Mouse (Mus musculus) limb, embryonic 12.5 days (tissue): Measurements from ENCODE around the gene Wscd2. TPM values are rescaled to one million over a fixed set of nuclear protein-coding genes. Genes with fewer than 3 reads are reported as not detected.

Experiments
- ATAC-seq: fragments of 200-750 bp; cut with Nextera tagmentation; 2 replicates; pipeline ENCODE4 v1.8.0; 2017; ENCODE audit warnings: low read depth, moderate TSS enrichment; ENCODE audit not compliant: insufficient number of reproducible peaks, insufficient read depth, low FRiP score, low TSS enrichment
- H3K27ac ChIP-seq: fragments of 300-500 bp; sonication (generic); 2 replicates; pipeline ENCODE4 v1.5.1; 2016; ENCODE audit warnings: mild to moderate bottlenecking, moderate library complexity
- H3K27me3 ChIP-seq: fragments of 300-500 bp; sonication (generic); 2 replicates; pipeline ENCODE4 v1.6.1; 2016; ENCODE audit warnings: mild to moderate bottlenecking, moderate library complexity
- H3K36me3 ChIP-seq: fragments of 300-500 bp; sonication (generic); 2 replicates; pipeline ENCODE4 v1.6.1; 2016; ENCODE audit warnings: mild to moderate bottlenecking, moderate library complexity
- H3K4me1 ChIP-seq: fragments of 300-500 bp; sonication (generic); replicated peaks from 2 replicates; pipeline ENCODE4 v1.6.1; 2016
- H3K4me2 ChIP-seq: fragments of 300-500 bp; sonication (generic); 2 replicates; pipeline ENCODE4 v1.6.1; 2016; ENCODE audit warnings: mild to moderate bottlenecking, moderate library complexity
- H3K4me3 ChIP-seq: fragments of 300-500 bp; sonication (generic); replicated peaks from 2 replicates; pipeline ENCODE4 v1.5.1; 2016; ENCODE audit warnings: mild to moderate bottlenecking
- H3K9ac ChIP-seq: fragments of 300-500 bp; sonication (generic); replicated peaks from 2 replicates; pipeline ENCODE4 v1.6.1; 2016; ENCODE audit warnings: mild to moderate bottlenecking, moderate library complexity
- H3K9me3 ChIP-seq: fragments of 300-500 bp; sonication (generic); 2 replicates; pipeline ENCODE4 v1.6.1; 2016; ENCODE audit warnings: mild to moderate bottlenecking, moderate library complexity
- WGBS: fragments of 180-500 bp; shearing (Covaris S2); methylation state at CpG from one replicate; pipeline ENCODE4 v1.1.7; 2016; 5-methylcytosine and 5-hydroxymethylcytosine counted together
- polyA plus RNA-seq: library from polyadenylated mRNA; unstranded; fragments of >200 nt; fragmentation: Nextera tagmentation; extraction: Ambion mirVana; gene quantifications from 2 replicates; pipeline ENCODE4 v1.2.1, GENCODE M21; 2016

The Wscd2 gene
- polyA plus RNA-seq, 1 experiment from 2014 or later: 5.4 TPM

DNA sequence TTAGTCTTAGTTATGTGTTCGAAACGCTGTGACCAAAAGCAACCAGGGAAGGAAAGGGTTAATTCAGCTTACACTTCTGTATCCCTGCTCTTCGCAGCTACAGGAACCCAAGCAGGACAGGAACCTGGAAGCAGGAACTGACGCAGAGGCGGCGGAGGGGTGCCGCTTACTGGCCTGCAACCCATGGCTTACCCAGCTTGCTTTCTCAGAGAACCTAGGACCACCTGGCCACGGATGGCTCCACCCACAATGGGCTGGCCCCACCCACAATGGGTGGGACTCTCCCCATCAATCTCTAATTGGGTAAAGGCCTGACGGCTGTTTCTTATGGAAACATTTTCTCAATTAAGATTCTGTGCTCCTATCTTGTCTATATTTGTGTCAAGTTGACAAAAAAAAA is 106.1 kb downstream of the Wscd2 start:
- Histone ChIP-seq H3K4me2 (no peak overlapping the region), H3K27ac (no peak overlapping the region), H3K4me1 (peaks cover 28% of the 10 kb centered on the region), H3K4me3 (no peak overlapping the region), H3K9ac (no peak overlapping the region), H3K27me3 (no peaks in the 10 kb centered on the region), H3K36me3 (no peaks in the 10 kb centered on the region), H3K9me3 (0 out of 2 replicates have a peak, but pooled peaks cover 6% of the 10 kb centered on the region)
- no peak for ATAC-seq
- 80% methylated on average over 9 of the region's 9 CpGs for WGBS

DNA sequence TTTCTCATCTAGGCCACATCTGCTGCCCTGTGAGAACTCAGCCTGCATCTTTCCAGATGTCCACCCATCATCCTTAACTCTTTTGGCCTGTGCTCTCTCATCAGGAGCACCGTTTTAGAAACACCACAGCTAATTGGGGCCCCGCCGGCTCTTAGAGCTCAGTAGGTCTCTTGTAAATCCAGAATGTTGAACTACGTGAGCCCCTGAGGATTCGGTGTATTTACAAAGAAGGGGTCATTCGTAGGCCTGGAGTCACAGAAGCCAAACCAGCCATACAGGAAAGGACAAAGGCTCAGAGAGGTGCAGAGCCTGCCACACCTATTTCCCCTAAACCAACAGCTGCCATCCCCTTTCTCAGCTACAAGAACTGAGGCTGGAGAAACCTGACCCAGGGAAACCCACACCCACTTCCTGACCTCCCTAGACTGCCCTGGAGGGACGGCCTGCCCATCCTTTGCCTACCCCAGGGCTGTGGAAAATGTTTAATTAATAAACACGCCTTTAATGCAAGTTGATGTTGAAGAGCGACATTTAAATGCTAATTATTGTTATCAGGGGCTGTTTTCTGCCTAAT is 106.7 kb downstream of the Wscd2 start:
- H3K4me2 ChIP-seq: no peak overlapping the region
- no peaks in the 10 kb centered on the region for H3K36me3 ChIP-seq
- no peak for ATAC-seq
- WGBS: 43% methylated on average over 9 of the region's 9 CpGs
- H3K9me3 ChIP-seq: 0 out of 2 replicates have a peak, but pooled peaks cover 6% of the 10 kb centered on the region
- H3K27ac ChIP-seq: no peak overlapping the region
- no peak overlapping the region for H3K9ac ChIP-seq
- no peak overlapping the region for H3K4me3 ChIP-seq
- no peaks in the 10 kb centered on the region for H3K27me3 ChIP-seq
- peaks cover 22% of the 10 kb centered on the region for H3K4me1 ChIP-seq

- no peak overlapping the region for H3K27ac ChIP-seq
- no peaks in the 10 kb centered on the region for H3K36me3 ChIP-seq
- H3K27me3 ChIP-seq: no peaks in the 10 kb centered on the region
- 0 out of 2 replicates have a peak, but pooled peaks cover 6% of the 10 kb centered on the region for H3K9me3 ChIP-seq
- no peak overlapping the region for H3K4me3 ChIP-seq
- ATAC-seq: no peak
- 78% methylated on average over 3 of the region's 3 CpGs for WGBS
- H3K4me1 ChIP-seq: no peaks in the 10 kb centered on the region; the same call in 1 of the 2 replicates
- no peak overlapping the region for H3K4me2 ChIP-seq
- H3K9ac ChIP-seq: no peak overlapping the region
These were observed 110.0 kb downstream of the Wscd2 start for GRCm38 (mm10) chr5:113600181-113600580.

DNA sequence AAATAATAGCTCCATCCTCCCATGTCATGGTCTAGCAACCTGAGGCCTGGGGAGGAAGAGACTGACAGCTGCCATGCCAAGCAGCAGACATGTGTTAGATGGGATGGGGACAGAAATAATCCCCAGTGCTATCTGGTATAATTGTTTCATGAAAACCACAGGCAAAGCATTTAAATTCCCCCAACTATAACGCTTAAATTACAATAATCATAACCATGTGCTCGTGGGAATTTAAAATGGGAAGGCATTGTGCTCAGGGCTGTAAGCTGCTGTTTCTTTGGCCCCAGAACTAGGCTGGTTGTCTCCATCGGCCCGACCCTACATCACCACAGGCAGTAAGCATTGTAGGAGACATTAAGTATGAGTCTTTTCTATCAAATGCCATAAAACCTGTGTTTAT is 110.7 kb downstream of the Wscd2 start:
- H3K27me3 ChIP-seq: no peaks in the 10 kb centered on the region
- 58% methylated on average over 4 of the region's 4 CpGs for WGBS
- H3K4me1 ChIP-seq: no peaks in the 10 kb centered on the region; the same call in 1 of the 2 replicates
- ATAC-seq: no peak
- no peak overlapping the region for H3K27ac ChIP-seq
- no peak overlapping the region for H3K9ac ChIP-seq
- no peak overlapping the region for H3K4me2 ChIP-seq
- H3K9me3 ChIP-seq: 0 out of 2 replicates have a peak, but pooled peaks cover 6% of the 10 kb centered on the region
- no peak overlapping the region for H3K4me3 ChIP-seq
- H3K36me3 ChIP-seq: no peaks in the 10 kb centered on the region

DNA sequence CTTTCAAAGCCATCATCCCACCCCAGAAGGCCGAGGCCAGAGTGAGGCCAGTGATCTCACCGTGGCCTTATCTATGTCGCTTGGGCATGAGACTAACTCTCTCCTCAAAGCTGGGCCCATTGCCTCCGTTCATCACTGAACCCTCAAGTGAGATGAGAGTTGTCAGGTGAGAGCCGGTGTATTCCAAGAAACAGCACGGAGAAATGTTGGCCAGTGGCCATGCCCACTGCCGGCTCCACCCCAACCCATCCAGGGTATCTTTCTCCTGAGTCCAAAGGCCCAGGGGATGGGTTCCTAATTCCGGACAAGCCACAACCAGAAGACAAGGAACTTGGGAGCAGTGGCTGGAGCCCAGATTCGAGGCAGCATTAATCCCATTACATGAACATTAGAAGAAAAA is 113.3 kb downstream of the Wscd2 start:
- H3K27me3 ChIP-seq: no peaks in the 10 kb centered on the region
- no peaks in the 10 kb centered on the region for H3K36me3 ChIP-seq
- no peaks in the 10 kb centered on the region for H3K9me3 ChIP-seq
- peaks cover 12% of the 10 kb centered on the region for H3K4me1 ChIP-seq
- H3K4me2 ChIP-seq: no peak overlapping the region
- ATAC-seq: no peak
- H3K4me3 ChIP-seq: no peak overlapping the region
- no peak overlapping the region for H3K27ac ChIP-seq
- 84% methylated on average over 9 of the region's 9 CpGs for WGBS
- H3K9ac ChIP-seq: no peak overlapping the region

- Histone ChIP-seq H3K36me3 (no peaks in the 10 kb centered on the region), H3K9me3 (no peaks in the 10 kb centered on the region), H3K4me2 (no peak overlapping the region), H3K27me3 (no peaks in the 10 kb centered on the region), H3K27ac (no peak overlapping the region), H3K4me3 (no peak overlapping the region), H3K4me1 (peaks cover 17% of the 10 kb centered on the region), H3K9ac (no peak overlapping the region)
- 58% methylated on average over 4 of the region's 4 CpGs for WGBS
- no peak for ATAC-seq
These were observed 114.6 kb downstream of the Wscd2 start for GRCm38 (mm10) chr5:113604758-113605157.

- Histone ChIP-seq H3K36me3 (no peaks in the 10 kb centered on the region), H3K4me1 (peaks cover 23% of the 10 kb centered on the region), H3K9ac (no peak overlapping the region), H3K9me3 (no peaks in the 10 kb centered on the region), H3K27me3 (no peaks in the 10 kb centered on the region), H3K4me3 (no peak overlapping the region), H3K27ac (no peak overlapping the region), H3K4me2 (no peak overlapping the region)
- 33% methylated on average over 3 of the region's 3 CpGs for WGBS
- no peak for ATAC-seq
These were observed 116.0 kb downstream of the Wscd2 start for GRCm38 (mm10) chr5:113606121-113606520.

DNA sequence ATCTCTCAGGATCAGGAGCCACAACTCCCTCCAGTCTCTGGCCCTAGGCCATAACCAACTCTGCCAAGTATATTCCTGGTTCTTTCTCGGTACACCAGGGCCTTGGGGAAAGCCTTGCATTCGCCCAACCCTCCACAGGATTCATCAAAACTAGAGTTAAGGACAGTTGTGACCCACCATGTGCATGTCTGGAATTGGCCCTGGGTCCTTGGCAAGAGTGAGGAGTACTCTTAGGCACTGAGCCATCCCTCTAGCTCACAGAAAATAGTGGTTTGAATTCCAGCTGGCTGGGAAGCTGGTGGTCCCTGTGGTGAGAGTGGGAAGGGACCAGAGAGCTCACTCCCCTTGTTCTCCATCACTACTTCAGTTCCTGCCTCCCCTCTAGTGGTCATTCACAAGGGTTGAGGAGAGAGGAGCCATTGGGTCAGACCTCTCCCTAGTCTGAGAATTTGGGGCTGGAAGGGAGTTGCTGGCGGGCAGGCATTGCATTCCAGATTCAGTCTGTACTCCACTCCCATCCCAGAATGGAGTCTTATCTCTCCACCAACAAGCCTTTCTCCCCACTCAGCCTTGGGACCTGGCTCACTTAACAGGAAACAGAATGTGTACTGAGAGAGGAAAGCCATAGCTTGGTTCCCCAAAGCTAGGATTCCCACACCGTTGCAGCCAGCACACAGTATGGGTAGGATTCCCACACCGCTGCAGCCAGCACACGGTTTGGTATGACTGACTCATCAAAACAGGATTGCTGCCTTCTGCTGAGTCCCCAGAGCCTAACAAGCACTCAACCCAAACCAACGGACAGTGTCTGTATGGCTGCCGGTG is 117.0 kb downstream of the Wscd2 start:
- Histone ChIP-seq H3K27me3 (no peaks in the 10 kb centered on the region), H3K9ac (no peak overlapping the region), H3K4me2 (no peak overlapping the region), H3K36me3 (no peaks in the 10 kb centered on the region), H3K27ac (peak overlapping the region; percentile 78), H3K9me3 (no peaks in the 10 kb centered on the region), H3K4me1 (peaks cover 23% of the 10 kb centered on the region), H3K4me3 (no peak overlapping the region)
- 81% methylated on average over 8 of the region's 8 CpGs for WGBS
- ATAC-seq: no peak

- Histone ChIP-seq H3K36me3 (no peaks in the 10 kb centered on the region), H3K27me3 (no peaks in the 10 kb centered on the region), H3K4me1 (peaks cover 23% of the 10 kb centered on the region), H3K9me3 (no peaks in the 10 kb centered on the region), H3K4me3 (no peak overlapping the region), H3K27ac (peak overlapping the region; percentile 78), H3K9ac (peak overlapping the region; percentile 40; the same call in 1 of the 2 replicates), H3K4me2 (peak overlapping the region; percentile 11)
- WGBS: 17% methylated on average over 13 of the region's 13 CpGs
- ATAC-seq: no peak
These were observed 117.9 kb downstream of the Wscd2 start for GRCm38 (mm10) chr5:113607941-113608431.

DNA sequence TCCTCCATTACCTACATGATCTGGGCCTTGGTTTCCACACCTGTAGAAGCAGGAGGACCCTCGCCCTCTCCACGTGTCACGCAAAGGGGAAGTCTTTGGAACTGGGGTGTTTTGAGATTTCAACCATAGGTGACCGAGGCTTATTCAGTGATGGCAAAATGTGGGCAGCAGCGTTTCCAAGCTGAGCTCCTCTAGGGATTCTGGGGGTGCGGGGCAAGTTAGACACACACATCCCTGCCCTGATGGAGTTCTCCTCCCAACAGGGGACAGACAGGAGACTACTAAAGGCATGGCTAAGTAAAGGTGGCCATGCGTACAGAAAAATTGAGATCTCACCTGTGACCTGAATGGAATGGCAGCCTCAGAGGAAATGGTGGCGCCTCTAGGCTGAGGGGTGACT is 118.4 kb downstream of the Wscd2 start:
- no peaks in the 10 kb centered on the region for H3K36me3 ChIP-seq
- peaks cover 23% of the 10 kb centered on the region for H3K4me1 ChIP-seq
- no peak for ATAC-seq
- H3K4me2 ChIP-seq: no peak overlapping the region
- no peak overlapping the region for H3K4me3 ChIP-seq
- WGBS: 84% methylated on average over 8 of the region's 8 CpGs
- H3K27ac ChIP-seq: peak overlapping the region; percentile 50; the same call in 1 of the 2 replicates
- no peaks in the 10 kb centered on the region for H3K27me3 ChIP-seq
- no peak overlapping the region for H3K9ac ChIP-seq
- H3K9me3 ChIP-seq: no peaks in the 10 kb centered on the region

DNA sequence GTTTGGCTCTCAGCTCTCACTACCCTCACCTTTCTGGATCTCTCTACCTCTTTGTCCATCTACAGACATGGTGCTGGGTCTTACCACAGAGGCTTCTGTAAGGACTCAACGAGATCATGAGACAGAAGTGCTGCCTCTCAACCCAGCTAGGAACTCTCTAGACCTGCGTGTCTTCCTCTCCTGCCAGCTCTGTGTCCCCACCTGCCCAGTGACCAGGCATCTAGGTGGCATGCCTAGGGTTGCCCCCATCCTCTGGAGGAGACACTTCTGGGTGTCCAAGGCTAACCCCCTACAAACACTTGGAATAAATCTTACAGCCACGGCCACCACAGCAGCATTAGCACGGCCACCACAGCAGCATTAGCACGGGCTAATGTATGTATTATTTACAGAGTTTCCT is 119.8 kb downstream of the Wscd2 start:
- no peak overlapping the region for H3K4me2 ChIP-seq
- ATAC-seq: no peak
- H3K27me3 ChIP-seq: no peaks in the 10 kb centered on the region
- WGBS: 82% methylated on average over 5 of the region's 5 CpGs
- H3K27ac ChIP-seq: no peak overlapping the region
- peaks cover 23% of the 10 kb centered on the region for H3K4me1 ChIP-seq
- no peak overlapping the region for H3K4me3 ChIP-seq
- H3K9ac ChIP-seq: no peak overlapping the region
- 0 out of 2 replicates have a peak, but pooled peaks cover 3% of the 10 kb centered on the region for H3K9me3 ChIP-seq
- no peaks in the 10 kb centered on the region for H3K36me3 ChIP-seq
